Mouse (Mus musculus): ENCODE measurements at regions not wholly inside any gene's neighbourhood (a gene's known extent, or its start where the extent isn't known, plus 50 kb on each side); places are given as distances from the start of the nearest gene placed in this dataset.

GRCm38 (mm10) chr12:25264408-25264807 lies 167.5 kb upstream of the Id2 start:
- 86% methylated on average over 3 of the region's 3 CpGs for WGBS

DNA sequence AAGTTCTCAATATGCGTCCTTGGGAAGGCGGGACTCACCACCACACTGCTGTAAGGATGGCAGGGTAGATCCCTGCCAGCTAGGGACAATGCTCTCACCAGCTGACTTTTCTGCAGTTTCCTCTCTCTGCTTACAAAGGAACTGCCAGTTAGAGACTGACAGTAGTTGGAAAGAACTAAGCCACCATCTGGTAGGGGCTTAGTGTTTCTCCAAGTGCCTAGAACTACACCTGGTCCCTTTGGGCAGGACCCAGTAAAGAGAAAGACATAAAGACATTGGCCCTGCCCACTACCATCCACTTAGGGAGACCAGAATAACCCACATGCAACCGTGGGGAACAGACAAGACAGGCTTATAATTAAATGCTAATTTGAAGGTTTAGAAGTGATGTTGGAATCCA lies 165.5 kb upstream of the Id2 start:
- H3K36me3 ChIP-seq (ENCODE audit: control insufficient read depth, insufficient read depth, low read length), result no peaks in the 10 kb centered on the region
- H3K4me2 ChIP-seq (ENCODE audit: low read depth), result no peak overlapping the region
- no peaks in the 10 kb centered on the region for H3K9me3 ChIP-seq (ENCODE audit: control insufficient read depth, low read length)
- no peak overlapping the region for H3K4me3 ChIP-seq (ENCODE audit: low read depth, low read length)
- H3K9ac ChIP-seq (ENCODE audit: low read length), result no peak overlapping the region
- ATAC-seq (ENCODE audit: insufficient read depth, low FRiP score, low TSS enrichment) (no peak), DNase-seq (ENCODE audit: low spot score) (no peak)
- WGBS, result 94% methylated on average over 3 of the region's 3 CpGs
- H3K27me3 ChIP-seq (ENCODE audit: control insufficient read depth, insufficient read depth, low read length), result no peaks in the 10 kb centered on the region
- H3K27ac ChIP-seq (ENCODE audit: low read depth, low read length), result no peak overlapping the region
- H3K4me1 ChIP-seq (ENCODE audit: control insufficient read depth, insufficient read depth, low read length), result 0 out of 2 replicates have a peak, but pooled peaks cover 3% of the 10 kb centered on the region

More at GRCm38 (mm10) chr12:25264408-25264807, 167.5 kb upstream of the Id2 start:
- DNase-seq (ENCODE audit: low spot score) (no peak), ATAC-seq (ENCODE audit: insufficient read depth, low FRiP score, low TSS enrichment) (no peak)
- H3K36me3 ChIP-seq (ENCODE audit: control insufficient read depth, insufficient read depth, low read length), result no peaks in the 10 kb centered on the region
- no peak overlapping the region for H3K9ac ChIP-seq (ENCODE audit: low read length)
- H3K4me3 ChIP-seq (ENCODE audit: low read depth, low read length), result no peak overlapping the region
- H3K9me3 ChIP-seq (ENCODE audit: control insufficient read depth, low read length), result no peaks in the 10 kb centered on the region
- no peaks in the 10 kb centered on the region for H3K27me3 ChIP-seq (ENCODE audit: control insufficient read depth, insufficient read depth, low read length)
- H3K4me2 ChIP-seq (ENCODE audit: low read depth), result no peak overlapping the region
- H3K27ac ChIP-seq (ENCODE audit: low read depth, low read length), result no peak overlapping the region
- H3K4me1 ChIP-seq (ENCODE audit: control insufficient read depth, insufficient read depth, low read length), result peaks cover 3% of the 10 kb centered on the region; the same call in 1 of the 2 replicates

GRCm38 (mm10) chr12:25259123-25259522 lies 162.2 kb upstream of the Id2 start:
- Histone ChIP-seq H3K27ac (ENCODE audit: low read depth, low read length) (no peak overlapping the region), H3K36me3 (ENCODE audit: control insufficient read depth, insufficient read depth, low read length) (no peaks in the 10 kb centered on the region), H3K9me3 (ENCODE audit: control insufficient read depth, low read length) (no peaks in the 10 kb centered on the region), H3K4me2 (ENCODE audit: low read depth) (no peak overlapping the region), H3K4me3 (ENCODE audit: low read depth, low read length) (no peak overlapping the region), H3K4me1 (ENCODE audit: control insufficient read depth, insufficient read depth, low read length) (no peaks in the 10 kb centered on the region), H3K27me3 (ENCODE audit: control insufficient read depth, insufficient read depth, low read length) (no peaks in the 10 kb centered on the region), H3K9ac (ENCODE audit: low read length) (no peak overlapping the region)
- 95% methylated on average over 2 of the region's 2 CpGs for WGBS
- DNase-seq (ENCODE audit: low spot score), result no peak
- ATAC-seq (ENCODE audit: insufficient read depth, low FRiP score, low TSS enrichment), result no peak

- Histone ChIP-seq H3K4me1 (ENCODE audit: control insufficient read depth, insufficient read depth, low read length) (no peaks in the 10 kb centered on the region), H3K9ac (ENCODE audit: low read length) (no peak overlapping the region), H3K4me3 (ENCODE audit: low read depth, low read length) (no peak overlapping the region), H3K27ac (ENCODE audit: low read depth, low read length) (no peak overlapping the region), H3K9me3 (ENCODE audit: control insufficient read depth, low read length) (no peaks in the 10 kb centered on the region), H3K36me3 (ENCODE audit: control insufficient read depth, insufficient read depth, low read length) (no peaks in the 10 kb centered on the region), H3K27me3 (ENCODE audit: control insufficient read depth, insufficient read depth, low read length) (no peaks in the 10 kb centered on the region), H3K4me2 (ENCODE audit: low read depth) (no peak overlapping the region)
- DNase-seq (ENCODE audit: low spot score), result no peak
- WGBS, result 77% methylated on average over 6 of the region's 6 CpGs
- ATAC-seq (ENCODE audit: insufficient read depth, low FRiP score, low TSS enrichment), result no peak
Observed at GRCm38 (mm10) chr12:25256268-25256667, 159.3 kb upstream of the Id2 start.

DNA sequence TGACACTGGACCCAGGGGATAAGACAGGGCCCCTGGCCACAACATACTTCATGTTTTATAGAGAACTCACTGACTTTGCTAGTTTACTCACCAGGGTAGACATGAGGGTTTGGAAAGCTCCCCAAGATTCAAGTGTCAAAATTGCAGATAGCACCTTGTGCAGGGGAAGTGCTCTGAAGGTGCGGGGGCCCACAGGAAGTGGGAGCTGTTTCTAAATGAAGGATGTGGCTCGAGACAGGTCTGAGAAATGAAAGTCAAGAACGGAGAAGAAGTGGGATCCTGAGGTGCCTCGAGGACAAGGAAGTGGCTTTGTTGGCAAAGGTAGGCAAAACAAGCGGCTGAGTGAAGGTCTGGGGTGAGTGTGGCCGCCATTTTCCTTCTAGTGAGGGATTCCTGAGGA lies 157.8 kb upstream of the Id2 start:
- WGBS, result 83% methylated on average over 6 of the region's 6 CpGs
- no peak overlapping the region for H3K4me2 ChIP-seq (ENCODE audit: low read depth)
- H3K9ac ChIP-seq (ENCODE audit: low read length), result no peak overlapping the region
- no peaks in the 10 kb centered on the region for H3K27me3 ChIP-seq (ENCODE audit: control insufficient read depth, insufficient read depth, low read length)
- no peaks in the 10 kb centered on the region for H3K36me3 ChIP-seq (ENCODE audit: control insufficient read depth, insufficient read depth, low read length)
- H3K27ac ChIP-seq (ENCODE audit: low read depth, low read length), result no peak overlapping the region
- H3K4me1 ChIP-seq (ENCODE audit: control insufficient read depth, insufficient read depth, low read length), result no peaks in the 10 kb centered on the region
- DNase-seq (ENCODE audit: low spot score), result no peak
- no peak overlapping the region for H3K4me3 ChIP-seq (ENCODE audit: low read depth, low read length)
- no peaks in the 10 kb centered on the region for H3K9me3 ChIP-seq (ENCODE audit: control insufficient read depth, low read length)
- no peak for ATAC-seq (ENCODE audit: insufficient read depth, low FRiP score, low TSS enrichment)

- no peak overlapping the region for H3K4me3 ChIP-seq (ENCODE audit: low read depth, low read length)
- ATAC-seq (ENCODE audit: insufficient read depth, low FRiP score, low TSS enrichment), result no peak
- H3K4me1 ChIP-seq (ENCODE audit: control insufficient read depth, insufficient read depth, low read length), result no peaks in the 10 kb centered on the region
- WGBS, result 85% methylated on average over 6 of the region's 6 CpGs
- H3K27me3 ChIP-seq (ENCODE audit: control insufficient read depth, insufficient read depth, low read length), result no peaks in the 10 kb centered on the region
- no peaks in the 10 kb centered on the region for H3K36me3 ChIP-seq (ENCODE audit: control insufficient read depth, insufficient read depth, low read length)
- H3K9ac ChIP-seq (ENCODE audit: low read length), result no peak overlapping the region
- H3K4me2 ChIP-seq (ENCODE audit: low read depth), result no peak overlapping the region
- no peaks in the 10 kb centered on the region for H3K9me3 ChIP-seq (ENCODE audit: control insufficient read depth, low read length)
- no peak overlapping the region for H3K27ac ChIP-seq (ENCODE audit: low read depth, low read length)
- no peak for DNase-seq (ENCODE audit: low spot score)
Observed at GRCm38 (mm10) chr12:25252776-25253510, 156.0 kb upstream of the Id2 start.

- 78% methylated on average over 4 of the region's 4 CpGs for WGBS
- Histone ChIP-seq H3K4me3 (ENCODE audit: low read depth, low read length) (no peak overlapping the region), H3K9me3 (ENCODE audit: control insufficient read depth, low read length) (no peaks in the 10 kb centered on the region), H3K4me2 (ENCODE audit: low read depth) (no peak overlapping the region), H3K4me1 (ENCODE audit: control insufficient read depth, insufficient read depth, low read length) (no peaks in the 10 kb centered on the region), H3K27me3 (ENCODE audit: control insufficient read depth, insufficient read depth, low read length) (no peaks in the 10 kb centered on the region), H3K27ac (ENCODE audit: low read depth, low read length) (no peak overlapping the region), H3K36me3 (ENCODE audit: control insufficient read depth, insufficient read depth, low read length) (no peaks in the 10 kb centered on the region), H3K9ac (ENCODE audit: low read length) (no peak overlapping the region)
- ATAC-seq (ENCODE audit: insufficient read depth, low FRiP score, low TSS enrichment), result no peak
- no peak for DNase-seq (ENCODE audit: low spot score)
Observed at GRCm38 (mm10) chr12:25251411-25252171, 154.7 kb upstream of the Id2 start.

GRCm38 (mm10) chr12:25250881-25251280 lies 153.9 kb upstream of the Id2 start:
- no peaks in the 10 kb centered on the region for H3K27me3 ChIP-seq (ENCODE audit: control insufficient read depth, insufficient read depth, low read length)
- no peaks in the 10 kb centered on the region for H3K4me1 ChIP-seq (ENCODE audit: control insufficient read depth, insufficient read depth, low read length)
- no peak overlapping the region for H3K4me2 ChIP-seq (ENCODE audit: low read depth)
- no peaks in the 10 kb centered on the region for H3K36me3 ChIP-seq (ENCODE audit: control insufficient read depth, insufficient read depth, low read length)
- no peak overlapping the region for H3K9ac ChIP-seq (ENCODE audit: low read length)
- DNase-seq (ENCODE audit: low spot score), result no peak
- H3K4me3 ChIP-seq (ENCODE audit: low read depth, low read length), result no peak overlapping the region
- H3K9me3 ChIP-seq (ENCODE audit: control insufficient read depth, low read length), result no peaks in the 10 kb centered on the region
- no peak for ATAC-seq (ENCODE audit: insufficient read depth, low FRiP score, low TSS enrichment)
- WGBS, result 32% methylated on average over 3 of the region's 3 CpGs
- no peak overlapping the region for H3K27ac ChIP-seq (ENCODE audit: low read depth, low read length)
